Mouse (Mus musculus) MEL (cell line): ENCODE measurements around the gene Anxa2.

Experiments
- CTCF ChIP-seq, 3 experiments: IDR thresholded peaks in 2 of 3; conservative IDR thresholded peaks in 1 of 3; 2 replicates each; pipeline ENCODE4 v1.5.1; 2011 to 2012; ENCODE audit warnings: low read length in 3 of 3, low read depth in 2 of 3, mild to moderate bottlenecking in 2 of 3, improper control_type of control experiment in 1 of 3, inconsistent platforms in 1 of 3, mixed read lengths in 1 of 3, moderate library complexity in 1 of 3; ENCODE audit not compliant: control insufficient read depth in 1 of 3, insufficient read depth in 1 of 3, poor library complexity in 1 of 3, severe bottlenecking in 1 of 3
- MAFK ChIP-seq: IDR thresholded peaks from 2 replicates; pipeline ENCODE4 v1.6.1; 2011; ENCODE audit warnings: low read depth, mild to moderate bottlenecking, low read length, improper control_type of control experiment, borderline replicate concordance
- NRF1 ChIP-seq: IDR thresholded peaks from 2 replicates; pipeline ENCODE4 v1.6.1; 2014; ENCODE audit warnings: low read depth, mild to moderate bottlenecking, inconsistent platforms, low read length, improper control_type of control experiment, moderate library complexity; ENCODE audit not compliant: poor library complexity, insufficient read depth, severe bottlenecking
- POLR2A ChIP-seq, 2 experiments: IDR thresholded peaks; 2 replicates each; pipeline ENCODE4 v1.6.1; 2011 to 2012; ENCODE audit warnings: low read length in 2 of 2, mild to moderate bottlenecking in 2 of 2, control low read depth in 1 of 2, improper control_type of control experiment in 1 of 2, low read depth in 1 of 2, moderate library complexity in 1 of 2; ENCODE audit not compliant: control insufficient read depth in 1 of 2, insufficient read depth in 1 of 2, poor library complexity in 1 of 2
- POLR2AphosphoS5 ChIP-seq: IDR thresholded peaks from 2 replicates; pipeline ENCODE4 v1.6.1; 2012; ENCODE audit warnings: low read depth, borderline replicate concordance, mild to moderate bottlenecking, inconsistent platforms, low read length, moderate library complexity, mixed read lengths
- ZNF384 ChIP-seq: IDR thresholded peaks from 2 replicates; pipeline ENCODE4 v1.6.1; 2012; ENCODE audit warnings: low read depth, mild to moderate bottlenecking, inconsistent platforms, low read length, improper control_type of control experiment

DNA sequence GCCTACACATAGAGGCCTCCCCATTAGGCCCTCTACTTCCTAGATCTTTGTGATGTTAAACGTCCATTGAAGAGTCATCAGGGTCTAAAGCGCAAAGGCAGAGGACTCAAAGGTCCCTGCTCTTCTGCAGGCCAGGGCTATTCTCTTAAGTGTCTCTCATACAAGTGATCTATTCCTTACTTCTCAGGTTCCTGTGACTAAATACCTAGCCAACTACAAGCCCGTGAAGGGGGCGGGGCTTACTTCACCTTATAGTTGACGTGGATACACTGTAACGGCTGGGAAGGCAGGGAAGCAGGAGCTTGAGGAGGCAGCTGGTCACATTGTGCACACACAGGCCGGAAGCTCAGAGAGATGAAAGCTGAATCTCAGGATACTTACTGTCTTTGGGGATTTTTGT lies 6.5 kb downstream of the Anxa2 start:
- TF ChIP-seq MAFK (no peak), POLR2AphosphoS5 (no peak), ZNF384 (no peak), POLR2A (IDR thresholded peaks at IDR 0.05; ENCODE audit: control insufficient read depth in 1 of 2, insufficient read depth in 1 of 2, low read depth in 1 of 2, low read length in 2 of 2, poor library complexity in 1 of 2) (no peak), CTCF (IDR thresholded peaks at IDR 0.05 in 2 of 3, conservative IDR thresholded peaks at IDR 0.05 in 1 of 3; ENCODE audit: control insufficient read depth in 1 of 3, insufficient read depth in 1 of 3, low read depth in 2 of 3, low read length in 3 of 3, poor library complexity in 1 of 3, severe bottlenecking in 1 of 3) (no peak), NRF1 (no peak)
